Mouse (Mus musculus) limb, embryonic 14.5 days (tissue): Measurements from ENCODE around the gene Cnbd2. TPM values are rescaled to one million over a fixed set of nuclear protein-coding genes. Genes with fewer than 3 reads are reported as not detected.

ENCODE experiments used
- ATAC-seq: fragments of 200-750 bp; cut with Nextera tagmentation; 2 replicates; pipeline ENCODE4 v1.8.0; 2017; ENCODE audit warnings: low read depth, moderate number of reproducible peaks, moderate TSS enrichment; ENCODE audit not compliant: low FRiP score
- DNase-seq: peaks from one replicate; pipeline ENCODE4 v3.0.0-alpha.2; 2015; ENCODE audit warnings: low spot score
- H3K27ac ChIP-seq: fragments of 300-500 bp; sonication (generic); replicated peaks from 2 replicates; pipeline ENCODE4 v1.5.1; 2014; ENCODE audit warnings: low read depth, mild to moderate bottlenecking, low read length, moderate library complexity, mixed read lengths
- H3K27me3 ChIP-seq: fragments of 300-500 bp; sonication (generic); 2 replicates; pipeline ENCODE4 v1.6.1; 2014; ENCODE audit warnings: low read length, mixed read lengths; ENCODE audit not compliant: control insufficient read depth, insufficient read depth
- H3K36me3 ChIP-seq: fragments of 300-500 bp; sonication (generic); 2 replicates; pipeline ENCODE4 v1.6.1; 2014; ENCODE audit warnings: mild to moderate bottlenecking, low read length, moderate library complexity, mixed read lengths; ENCODE audit not compliant: control insufficient read depth, insufficient read depth
- H3K4me1 ChIP-seq: fragments of 300-500 bp; sonication (generic); 2 replicates; pipeline ENCODE4 v1.6.1; 2014; ENCODE audit warnings: antibody characterized with exemption, low read length, mixed read lengths; ENCODE audit not compliant: control insufficient read depth, insufficient read depth
- H3K4me2 ChIP-seq: fragments of 300-500 bp; sonication (generic); replicated peaks from 2 replicates; pipeline ENCODE4 v1.6.1; 2014; ENCODE audit warnings: low read depth, mild to moderate bottlenecking, low read length, moderate library complexity; ENCODE audit not compliant: severe bottlenecking
- H3K4me3 ChIP-seq: fragments of 300-500 bp; sonication (generic); replicated peaks from 2 replicates; pipeline ENCODE4 v1.5.1; 2014; ENCODE audit warnings: low read length
- H3K9ac ChIP-seq: fragments of 300-500 bp; sonication (generic); 2 replicates; pipeline ENCODE4 v1.6.1; 2014; ENCODE audit warnings: mild to moderate bottlenecking, low read depth, low read length, moderate library complexity; ENCODE audit not compliant: severe bottlenecking
- H3K9me3 ChIP-seq: fragments of 300-500 bp; sonication (generic); 2 replicates; pipeline ENCODE4 v1.6.1; 2016; ENCODE audit warnings: low read length; ENCODE audit not compliant: control insufficient read depth
- POLR2A ChIP-seq: fragments of 200-500 bp; IDR thresholded peaks from 2 replicates; pipeline ENCODE4 v1.8.0; 2012; ENCODE audit warnings: inconsistent platforms, mild to moderate bottlenecking, moderate library complexity, borderline replicate concordance; ENCODE audit not compliant: insufficient read depth, insufficient read length; ENCODE audit errors: extremely low read depth
- WGBS: fragments of 180-500 bp; shearing (Covaris S2); extraction: QIAGEN DNeasy Blood & Tissue Kit; methylation state at CpG from one replicate; pipeline ENCODE4 v1.1.7; 2014; 5-methylcytosine and 5-hydroxymethylcytosine counted together
- polyA plus RNA-seq, 2 experiments: library from polyadenylated mRNA; depleted of rRNA in 1 of 2; stranded (reverse) in 1 of 2; unstranded in 1 of 2; fragments of >200 nt; fragmentation: Nextera tagmentation in 1 of 2; extraction: Ambion mirVana in 1 of 2; gene quantifications; 2 replicates each; pipeline versions ENCODE4 v1.2.1 to v1.2.3; 2012 to 2014

The Cnbd2 gene
- polyA plus RNA-seq (2012; rRNA removed) = 2.0 and 2.2 TPM in 2 replicates
- 4.4 and 4.6 TPM in 2 replicates for polyA plus RNA-seq (2014; fragmentation: Nextera tagmentation; extraction: Ambion mirVana)

DNA sequence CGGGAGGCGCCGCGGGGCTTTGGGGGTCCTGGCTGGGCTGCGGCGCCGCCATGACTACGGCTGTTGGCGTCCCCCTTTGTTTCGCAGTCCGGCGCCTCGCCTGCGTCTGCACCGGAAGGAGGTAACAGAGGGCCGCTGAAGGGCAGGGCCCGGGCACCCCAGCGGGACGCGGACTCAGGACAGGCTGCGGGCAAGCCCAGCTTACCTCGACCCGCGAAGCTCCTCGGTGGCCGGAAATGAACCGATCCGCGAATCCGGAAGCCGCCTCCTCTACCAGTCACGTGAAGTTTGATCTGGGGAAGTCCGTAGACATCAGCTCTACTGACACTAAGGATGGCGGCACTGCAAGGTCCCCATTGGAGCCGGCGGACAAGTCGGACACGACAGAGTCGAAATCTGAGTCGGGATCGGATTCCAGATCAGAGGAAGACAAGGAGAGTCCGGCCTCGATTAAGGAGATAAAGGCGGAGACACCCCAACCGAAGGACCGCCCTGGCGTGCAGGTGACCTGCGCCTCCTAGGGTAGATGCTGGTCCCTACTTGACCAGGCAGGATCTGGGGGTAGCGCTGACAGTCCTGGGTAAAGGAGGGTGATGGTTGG is at the start of gene Cnbd2, which contains the start of gene Scand1:
Cnbd2 (plus strand) TSS at position 3 of the 601 bp plus-strand sequence.
Scand1 (minus strand) TSS at position 408 of the 601 bp plus-strand sequence.
- peaks cover 14% of the 10 kb centered on the region for H3K36me3 ChIP-seq
- peak within 1 kb of the TSS; percentile 91 for H3K9ac ChIP-seq
- ATAC-seq = peak; percentile 90
- H3K4me2 ChIP-seq = peak within 1 kb of the TSS; percentile 80
- H3K27ac ChIP-seq = peak within 1 kb of the TSS; percentile 94
- TF ChIP-seq POLR2A = peak; percentile 61; the same call in 1 of the 2 replicates
- no peaks in the 10 kb centered on the region for H3K27me3 ChIP-seq
- peak; percentile 77 for DNase-seq
- H3K4me1 ChIP-seq = peaks cover 7% of the 10 kb centered on the region
- H3K9me3 ChIP-seq = no peaks in the 10 kb centered on the region
- H3K4me3 ChIP-seq = peak within 1 kb of the TSS; percentile 93
- under 1% methylated on average over 48 of the region's 49 CpGs for WGBS

DNA sequence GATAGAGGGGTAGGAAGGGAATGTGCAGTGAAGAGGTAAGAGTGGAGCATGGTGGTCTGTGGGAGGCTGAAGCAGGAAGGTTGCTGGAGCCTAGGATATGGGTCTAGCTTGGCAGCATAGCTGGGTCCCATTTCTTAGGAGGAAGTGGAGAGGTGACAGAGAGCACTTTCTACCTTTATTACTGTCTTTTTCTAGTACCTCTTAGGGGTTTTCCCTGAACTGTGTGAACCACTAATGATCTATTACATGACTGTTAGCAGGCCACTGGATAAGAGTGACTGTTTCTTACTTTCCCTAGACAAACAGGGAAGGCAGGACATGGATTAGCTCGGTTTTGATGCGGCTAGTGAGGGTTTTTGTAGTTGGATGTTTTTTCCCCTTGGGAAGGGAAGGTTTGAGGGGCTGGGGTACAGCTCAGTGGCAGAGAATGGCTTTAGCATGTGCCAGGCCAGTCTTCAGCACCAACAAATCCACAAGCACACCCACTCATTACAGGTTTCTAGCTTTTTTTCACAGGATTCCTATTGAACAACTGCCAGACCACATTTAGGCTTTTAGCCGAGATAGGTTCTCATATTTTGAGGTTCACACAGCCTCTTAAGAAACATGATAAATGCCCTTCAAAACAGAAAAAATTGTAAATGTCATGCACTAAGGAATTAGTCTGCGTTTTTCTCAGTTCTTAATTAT is 48.8 kb upstream of the Cnbd2 start:
- 81% methylated on average over 4 of the region's 4 CpGs for WGBS
- Histone ChIP-seq H3K9me3 (no peaks in the 10 kb centered on the region), H3K4me3 (no peak overlapping the region), H3K4me2 (no peak overlapping the region), H3K36me3 (peaks cover 47% of the 10 kb centered on the region), H3K9ac (no peak overlapping the region), H3K27me3 (no peaks in the 10 kb centered on the region), H3K27ac (no peak overlapping the region), H3K4me1 (no peaks in the 10 kb centered on the region)
- DNase-seq = no peak
- TF ChIP-seq POLR2A = no peak
- ATAC-seq = no peak

DNA sequence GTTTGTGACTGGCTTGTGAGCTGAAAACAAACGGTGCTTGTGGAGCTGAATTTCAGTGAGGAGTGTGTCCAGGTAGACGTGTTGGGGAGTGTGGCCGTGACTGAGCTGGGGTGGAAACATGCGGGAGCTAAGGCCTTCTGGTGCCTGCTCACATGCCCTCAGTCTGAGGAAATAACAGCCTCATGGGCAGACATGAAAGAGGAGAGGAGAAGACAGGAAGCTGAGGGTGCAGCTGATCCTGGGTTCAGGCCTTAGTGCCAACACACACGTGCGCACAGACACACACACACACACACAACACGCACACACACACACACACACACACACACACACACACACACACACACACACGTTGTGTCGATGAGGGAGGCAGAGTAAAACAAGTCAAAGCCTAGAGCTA is 44.5 kb upstream of the Cnbd2 start:
- Histone ChIP-seq H3K4me1 (no peaks in the 10 kb centered on the region), H3K4me2 (no peak overlapping the region), H3K9me3 (no peaks in the 10 kb centered on the region), H3K9ac (no peak overlapping the region), H3K27ac (no peak overlapping the region), H3K27me3 (no peaks in the 10 kb centered on the region), H3K36me3 (peaks cover 30% of the 10 kb centered on the region), H3K4me3 (no peak overlapping the region)
- WGBS = 92% methylated on average over 9 of the region's 9 CpGs
- ATAC-seq = no peak
- no peak for TF ChIP-seq POLR2A
- DNase-seq = no peak

DNA sequence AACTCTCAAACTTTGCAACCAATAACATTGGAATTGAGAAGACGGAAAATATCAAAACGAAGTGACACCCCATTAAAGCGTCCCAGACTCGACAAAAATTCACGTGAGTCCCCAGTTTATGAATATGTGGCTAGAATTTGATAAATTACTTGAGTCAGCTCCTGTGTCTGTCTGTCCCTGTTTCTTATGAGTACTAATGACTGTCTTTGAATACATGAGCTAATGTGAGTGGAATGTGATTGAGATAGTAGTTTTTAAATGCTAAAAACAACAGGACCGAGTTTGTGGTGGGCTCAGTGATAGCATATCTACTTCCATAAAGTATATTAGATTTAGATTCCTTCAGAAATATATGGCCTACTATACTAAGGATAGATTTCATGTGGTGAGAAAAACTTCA is 39.5 kb upstream of the Cnbd2 start:
- TF ChIP-seq POLR2A = no peak

DNA sequence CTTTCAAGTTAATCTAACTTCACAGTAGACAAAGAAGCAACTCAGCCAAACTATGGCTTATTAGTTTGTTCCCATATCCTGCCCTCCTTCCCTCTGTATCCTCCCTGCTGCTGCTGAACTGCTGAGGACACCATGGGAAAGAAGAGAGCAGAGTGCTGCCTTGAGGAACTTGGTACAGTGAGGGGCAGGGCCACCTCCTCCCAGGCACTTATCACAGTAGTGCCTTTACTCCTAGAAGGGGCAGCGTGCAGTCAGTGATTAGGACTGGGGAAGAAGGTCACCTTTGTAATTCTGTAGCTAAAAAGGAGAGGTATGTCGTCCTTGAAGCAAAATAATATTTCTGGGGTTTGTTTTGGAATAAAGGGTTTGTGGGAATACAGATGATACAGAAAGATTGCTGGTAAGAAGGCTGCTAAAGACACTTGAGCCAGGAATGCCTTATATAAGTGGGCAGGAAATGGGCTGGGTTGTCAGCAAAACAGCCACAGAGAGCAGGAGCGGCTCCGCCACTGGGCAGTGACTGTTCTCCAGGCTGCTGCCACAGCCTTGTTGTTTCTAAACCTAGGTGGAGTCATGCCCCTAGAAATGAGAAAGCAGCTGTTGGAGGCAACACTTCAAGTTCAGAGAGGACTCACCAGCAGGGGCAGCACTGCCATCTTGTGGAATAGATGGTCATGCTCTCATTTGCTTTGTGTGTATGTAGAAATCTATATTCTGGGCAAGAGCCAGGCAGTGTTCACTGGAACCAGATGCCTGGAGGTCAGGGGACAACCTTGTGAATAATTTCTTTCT is 33.7 kb upstream of the Cnbd2 start:
- H3K9ac ChIP-seq = no peak overlapping the region
- H3K9me3 ChIP-seq = no peaks in the 10 kb centered on the region
- H3K27ac ChIP-seq = no peak overlapping the region
- peaks cover 60% of the 10 kb centered on the region for H3K36me3 ChIP-seq
- ATAC-seq = peak; percentile 70; the same call in 1 of the 2 replicates
- no peaks in the 10 kb centered on the region for H3K27me3 ChIP-seq
- no peak overlapping the region for H3K4me2 ChIP-seq
- no peak for TF ChIP-seq POLR2A
- no peaks in the 10 kb centered on the region for H3K4me1 ChIP-seq
- peak; percentile 84 for DNase-seq
- 56% methylated on average over 4 of the region's 4 CpGs for WGBS
- H3K4me3 ChIP-seq = no peak overlapping the region

More for the DNA sequence above, 39.5 kb upstream of the Cnbd2 start:
- no peaks in the 10 kb centered on the region for H3K4me1 ChIP-seq
- no peak overlapping the region for H3K4me2 ChIP-seq
- no peak overlapping the region for H3K9ac ChIP-seq
- peaks cover 55% of the 10 kb centered on the region for H3K36me3 ChIP-seq
- WGBS = 88% methylated on average over 6 of the region's 6 CpGs
- no peak overlapping the region for H3K4me3 ChIP-seq
- no peaks in the 10 kb centered on the region for H3K9me3 ChIP-seq
- H3K27ac ChIP-seq = no peak overlapping the region
- ATAC-seq = no peak
- H3K27me3 ChIP-seq = no peaks in the 10 kb centered on the region
- DNase-seq = no peak
